ENCODE assay signal across 12 mouse cellular contexts in the genomic region with DNA sequence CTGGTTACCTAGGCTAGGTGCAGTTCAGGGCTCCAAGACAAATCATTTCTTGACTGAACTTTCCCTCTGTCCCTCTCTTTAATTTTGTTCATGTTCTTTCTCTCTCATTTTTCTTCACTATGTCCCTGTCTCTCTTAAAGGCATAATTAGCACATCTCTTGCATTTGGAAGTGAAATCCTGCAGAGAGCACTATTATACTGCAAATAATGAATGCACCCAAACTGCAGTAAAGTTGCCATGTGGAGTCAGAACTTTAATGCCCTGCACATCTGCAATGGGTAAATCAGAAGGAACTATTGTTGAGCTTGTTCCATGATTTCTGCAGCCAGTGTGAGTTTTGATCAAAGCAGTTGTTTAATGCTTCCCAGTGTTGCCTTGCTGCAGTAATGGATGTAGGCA.
"Had no signal": no experiment of that assay in that cellular context is flagged by ENCODE, and none has a peak within 500 bp of the region (broad histone marks: within the 10 kb centered on the region; RNA-seq: fewer than 3 reads in every experiment).

No protein-coding gene starts in this region.

- H3K36me3 ChIP-seq: kidney, embryonic 15.5 days; limb, embryonic 13.5 days; liver, embryonic 15.5 days had no signal

- H3K9me3 ChIP-seq: kidney, embryonic 15.5 days; limb, embryonic 13.5 days; liver, embryonic 15.5 days had no signal

- H3K4me3 ChIP-seq: kidney, embryonic 15.5 days; limb, embryonic 13.5 days; liver, embryonic 15.5 days had no signal

- DNase-seq: kidney, adult 18-20 months; kidney, postnatal 25 days; left cerebral cortex, postnatal 4 days; lung, adult 2 months; lung, postnatal 36 days; right cerebral cortex, postnatal 14 days; thymus, postnatal 4 days had no signal

- ATAC-seq: lung, postnatal 0 days; midbrain, embryonic 16.5 days had no signal

- H3K9ac ChIP-seq: kidney, embryonic 15.5 days; limb, embryonic 13.5 days; liver, embryonic 15.5 days had no signal

- H3K4me2 ChIP-seq: kidney, embryonic 15.5 days; limb, embryonic 13.5 days; liver, embryonic 15.5 days had no signal

- H3K4me1 ChIP-seq: kidney, embryonic 15.5 days; limb, embryonic 13.5 days; liver, embryonic 15.5 days had no signal

- H3K27ac ChIP-seq: kidney, embryonic 15.5 days; limb, embryonic 13.5 days; liver, embryonic 15.5 days had no signal

- H3K27me3 ChIP-seq: limb, embryonic 13.5 days; liver, embryonic 15.5 days had no signal
